Mouse (Mus musculus) induced T-regulatory cell, adult 2 months (primary cell): ENCODE data around the gene Col4a4.

Experiments used
- DNase-seq: peaks from one replicate; pipeline ENCODE4 v3.0.0-alpha.2; 2012; ENCODE audit warnings: low read depth

The Col4a4 gene

GRCm38 (mm10) chr1:82577915-82578314 is 8.7 kb downstream of the Col4a4 start:
- no peak for DNase-seq

GRCm38 (mm10) chr1:82577339-82577738 is 9.3 kb downstream of the Col4a4 start:
- DNase-seq = no peak

DNA sequence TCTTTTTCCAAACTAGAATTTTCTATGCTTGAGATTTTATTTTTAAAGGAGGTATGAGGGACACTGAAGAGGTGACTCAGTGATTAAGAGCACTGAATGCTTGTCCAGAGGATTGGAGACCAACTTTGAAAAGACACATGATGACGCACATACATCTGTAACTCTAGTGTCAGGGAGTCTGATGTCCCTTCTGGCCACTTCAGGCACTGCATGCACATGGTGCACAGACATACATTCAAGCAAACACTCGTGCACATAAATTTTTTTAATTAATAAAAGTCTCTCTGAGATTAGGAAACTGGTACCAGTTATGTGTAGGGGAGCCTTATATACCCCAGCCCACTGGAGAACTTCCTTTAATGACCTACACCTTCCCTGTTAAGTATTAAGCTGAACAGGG is 10.5 kb downstream of the Col4a4 start:
- DNase-seq = no peak

DNA sequence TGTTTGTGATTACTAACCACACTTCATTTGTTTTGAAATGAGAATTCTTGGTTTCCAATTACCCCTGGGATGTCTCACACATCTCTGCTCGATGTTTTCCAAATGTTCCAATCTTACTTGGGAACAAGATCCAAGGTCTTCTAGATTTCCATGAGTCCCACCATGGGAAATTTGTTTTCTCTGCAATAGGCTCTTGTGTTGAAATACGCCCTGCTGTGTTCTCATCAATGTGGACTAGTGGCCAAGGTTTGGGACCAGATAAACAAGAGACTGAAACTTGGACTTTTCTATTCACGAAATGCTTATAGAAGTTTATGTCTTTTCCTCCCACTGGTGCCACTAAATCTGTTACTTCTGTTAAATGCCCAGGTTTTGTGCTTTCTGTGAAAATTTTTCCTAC is 11.0 kb downstream of the Col4a4 start:
- DNase-seq = no peak

DNA sequence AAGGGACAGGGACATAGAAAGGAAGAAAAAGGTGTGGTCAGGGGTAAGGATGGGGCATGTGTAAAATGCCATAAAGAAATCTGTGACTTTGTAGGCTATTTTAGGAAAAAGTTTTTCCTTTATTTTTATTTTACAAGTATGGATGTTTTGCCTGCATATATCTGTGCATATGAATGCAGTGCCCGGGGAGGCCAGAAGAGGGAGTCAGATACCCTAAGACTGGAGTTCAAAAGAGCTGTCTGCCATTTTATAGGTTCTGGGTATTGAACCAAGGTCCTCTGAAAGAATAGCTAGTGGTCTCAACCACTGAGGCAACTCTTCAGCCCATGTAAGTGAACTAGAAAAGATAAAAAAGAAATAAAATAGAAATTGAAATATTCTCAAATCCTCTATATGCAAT is 14.9 kb downstream of the Col4a4 start:
- peak; percentile 9 for DNase-seq

DNA sequence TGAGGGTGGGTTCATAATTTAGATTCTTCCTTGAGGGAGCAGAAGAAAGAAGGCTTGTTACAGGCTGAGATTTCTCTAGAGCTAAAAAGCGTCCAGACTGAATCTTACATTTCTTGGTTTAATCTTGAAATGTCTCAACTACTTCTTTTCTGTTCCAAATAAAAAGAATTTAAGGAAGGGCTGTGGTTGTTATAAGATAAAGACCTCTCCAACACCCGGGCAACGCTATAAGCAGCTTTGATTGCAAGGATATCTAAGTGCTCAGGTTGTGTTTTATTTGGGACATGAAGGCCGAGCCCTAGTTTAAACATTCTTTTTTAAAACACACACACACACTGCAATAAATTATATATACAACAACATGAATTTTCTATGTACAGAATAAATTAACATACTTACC is 17.2 kb downstream of the Col4a4 start:
- DNase-seq = no peak

- DNase-seq = no peak
Observed at GRCm38 (mm10) chr1:82560223-82560622, 26.4 kb downstream of the Col4a4 start.

GRCm38 (mm10) chr1:82554889-82555288 is 31.8 kb downstream of the Col4a4 start:
- DNase-seq = no peak

- DNase-seq = peak; percentile 51
Observed at GRCm38 (mm10) chr1:82554443-82554850, 32.2 kb downstream of the Col4a4 start.

DNA sequence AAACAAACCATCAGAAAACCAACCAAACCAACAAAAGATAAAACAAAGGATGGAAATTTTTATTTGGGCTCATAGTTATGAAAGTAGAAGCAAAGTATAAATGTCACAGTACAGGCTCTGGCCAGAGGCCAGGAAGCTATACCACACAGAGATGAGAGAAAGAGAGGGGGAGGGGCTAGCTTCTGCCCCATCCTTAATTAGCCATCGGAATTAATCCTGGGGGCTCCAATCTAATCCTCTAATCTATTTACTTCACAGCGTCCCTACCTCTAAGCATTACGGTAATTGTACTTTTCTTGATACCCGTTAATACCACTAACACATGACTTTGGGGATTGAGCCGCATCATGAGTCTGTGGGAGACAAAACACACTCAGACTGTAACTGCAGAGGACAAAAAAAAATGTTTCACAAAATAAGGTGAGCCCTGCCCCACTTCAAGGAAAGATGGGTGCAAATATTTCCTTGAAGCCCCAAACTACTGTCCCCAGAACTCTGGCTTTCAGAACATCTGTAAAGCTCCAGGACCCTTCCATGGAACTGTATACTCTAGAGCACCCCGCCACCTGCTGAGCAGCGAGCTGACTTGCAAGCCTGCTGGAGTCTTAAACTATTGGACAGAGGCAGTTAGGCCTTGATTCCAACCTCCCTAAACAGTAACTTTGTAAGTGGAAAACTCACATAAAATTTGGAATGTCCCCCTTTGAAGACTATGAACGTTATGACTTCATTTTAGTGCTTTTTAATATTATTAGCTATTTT is 41.3 kb downstream of the Col4a4 start:
- DNase-seq = no peak

- no peak for DNase-seq
Observed at GRCm38 (mm10) chr1:82544419-82545185, 42.0 kb downstream of the Col4a4 start.

DNA sequence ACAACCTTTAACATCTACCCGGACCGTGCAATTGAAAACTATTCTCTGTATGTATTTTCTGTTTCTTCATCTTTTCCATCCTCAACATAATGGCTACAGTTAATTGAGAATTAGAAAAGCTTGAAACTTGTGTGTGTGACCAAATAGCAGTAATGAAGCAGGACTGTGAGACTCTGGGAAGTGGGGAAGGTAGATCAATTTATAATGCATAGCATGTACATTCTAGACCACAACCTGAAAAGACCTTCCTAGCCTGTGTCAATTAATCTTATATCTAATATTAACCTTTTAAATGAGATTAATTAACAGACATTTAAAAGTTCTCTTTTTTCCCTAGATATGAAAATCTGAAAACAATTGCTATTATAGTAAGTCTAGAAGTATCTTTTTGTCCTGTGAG is 42.7 kb downstream of the Col4a4 start:
- DNase-seq = no peak

DNA sequence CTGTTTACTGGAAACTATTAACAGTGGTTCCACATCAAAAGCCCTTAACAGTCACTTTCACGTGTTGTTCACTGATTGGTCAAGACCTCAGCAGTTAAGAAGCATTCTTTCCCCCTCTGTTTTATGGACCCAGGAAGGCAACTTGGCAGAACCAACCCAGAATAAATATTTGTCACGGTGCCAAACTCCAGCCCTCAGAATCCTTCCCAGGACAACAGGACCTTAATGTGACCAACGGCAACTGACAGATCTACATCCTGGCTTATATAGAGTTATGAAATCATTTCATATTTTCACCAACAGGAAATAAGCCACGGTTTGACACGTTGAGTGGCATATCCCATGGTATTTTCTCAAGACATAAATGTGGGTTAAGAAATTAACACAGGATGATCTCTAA is 46.6 kb downstream of the Col4a4 start:
- DNase-seq = no peak

- DNase-seq = no peak
Observed at GRCm38 (mm10) chr1:82537848-82538247, 48.8 kb downstream of the Col4a4 start.

DNA sequence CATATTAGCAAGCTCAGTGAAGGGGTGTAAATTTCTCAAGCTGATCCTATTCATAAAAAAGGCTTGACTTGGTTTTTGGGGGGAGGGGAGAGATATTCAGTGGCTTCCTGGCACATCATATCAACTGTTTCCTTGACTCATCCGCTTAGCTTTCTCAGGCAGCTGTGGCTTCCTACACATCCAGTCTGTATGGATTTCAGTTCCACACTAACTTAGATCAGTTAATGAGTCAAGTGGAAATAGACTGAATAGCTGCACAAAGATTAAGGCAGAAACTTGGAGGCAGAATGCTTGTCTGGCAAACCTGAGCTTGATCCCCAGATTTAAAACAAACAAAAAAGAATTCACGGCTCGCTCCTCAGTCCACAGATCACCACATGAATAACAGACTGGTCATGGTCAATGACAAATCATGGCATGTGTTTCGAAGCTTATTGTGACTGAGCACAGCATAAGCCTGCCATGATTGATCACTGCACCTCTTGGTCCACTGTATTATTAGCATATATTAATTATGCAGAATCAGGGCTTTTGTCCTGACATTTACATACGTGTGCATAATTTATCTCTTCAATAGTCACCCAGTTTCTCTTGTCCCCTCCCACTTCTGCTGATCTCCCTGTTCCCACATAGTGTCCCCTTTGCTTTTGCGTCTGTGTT is 50.0 kb downstream of the Col4a4 start:
- DNase-seq = no peak

GRCm38 (mm10) chr1:82527931-82528330 is 58.7 kb downstream of the Col4a4 start:
- no peak for DNase-seq

DNA sequence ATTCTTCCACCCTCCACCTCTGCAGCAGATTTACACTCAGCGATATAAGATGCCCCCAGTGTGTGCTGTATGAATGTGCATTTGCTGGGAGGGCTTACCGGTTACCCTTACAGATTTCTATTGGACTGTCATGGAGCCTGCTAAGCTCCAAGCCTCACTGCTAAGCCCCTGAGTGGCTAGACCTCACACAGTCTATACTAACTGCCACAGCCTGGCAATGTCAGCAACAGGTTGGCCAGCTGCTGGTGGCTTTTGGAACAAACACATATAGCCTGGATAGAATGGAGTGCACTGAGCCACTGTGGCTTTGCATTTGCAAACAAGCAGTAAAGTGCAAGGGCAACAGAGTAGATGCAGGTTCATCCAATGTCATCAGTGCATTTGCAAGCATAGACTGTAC is 94.7 kb downstream of the Col4a4 start:
- no peak for DNase-seq

DNA sequence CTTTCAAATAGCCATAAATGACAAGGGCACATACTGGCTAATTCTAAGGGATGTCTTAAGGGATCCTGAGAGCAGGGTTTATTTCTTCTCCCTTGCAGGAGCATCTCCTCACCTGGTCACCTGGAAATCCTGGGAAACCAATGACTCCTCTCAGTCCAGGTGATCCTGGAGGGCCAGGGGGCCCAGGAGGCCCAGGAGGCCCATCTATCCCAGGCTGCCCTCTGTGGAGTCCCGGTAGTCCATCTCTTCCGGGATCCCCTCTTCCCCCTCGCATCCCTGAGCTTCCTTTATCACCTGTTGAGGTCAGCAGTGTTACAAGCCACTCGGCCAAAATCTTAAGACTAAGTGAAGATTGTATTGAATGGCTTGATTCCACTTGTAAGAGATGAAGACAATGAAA is 100.3 kb downstream of the Col4a4 start:
- DNase-seq = no peak

- no peak for DNase-seq
Observed at GRCm38 (mm10) chr1:82482371-82482770, 104.3 kb downstream of the Col4a4 start.

GRCm38 (mm10) chr1:82479696-82480487 is 106.8 kb downstream of the Col4a4 start:
- no peak for DNase-seq

DNA sequence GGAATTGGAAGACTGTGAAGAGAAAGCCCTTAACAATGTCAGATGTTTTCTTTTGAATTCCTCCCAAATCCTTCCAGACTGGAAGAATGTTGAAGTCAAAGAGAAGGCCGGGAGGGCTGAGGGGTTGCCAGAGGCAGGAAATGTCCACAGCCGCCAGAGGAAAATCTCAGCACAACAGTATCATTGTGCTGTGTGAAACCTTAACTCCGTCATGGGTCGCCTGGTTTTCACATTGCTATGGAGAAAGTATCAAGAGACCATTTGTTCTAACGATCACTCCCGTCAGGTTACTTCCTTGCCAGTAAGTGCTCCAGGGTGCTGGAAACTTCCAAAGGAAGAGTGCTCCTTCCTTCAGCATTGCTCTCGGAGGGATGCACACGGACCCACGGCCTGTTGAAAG is 109.9 kb downstream of the Col4a4 start:
- no peak for DNase-seq

- DNase-seq = peak; percentile 1
Observed at GRCm38 (mm10) chr1:82476256-82476655, 110.4 kb downstream of the Col4a4 start.
